Mouse (Mus musculus): ENCODE data around the gene Sox6. TPM values are rescaled to one million over a fixed set of nuclear protein-coding genes. Genes with fewer than 3 reads are reported as not detected.

Sox6 gene
- polyA plus RNA-seq, 1 experiment = 4.6 TPM

DNA sequence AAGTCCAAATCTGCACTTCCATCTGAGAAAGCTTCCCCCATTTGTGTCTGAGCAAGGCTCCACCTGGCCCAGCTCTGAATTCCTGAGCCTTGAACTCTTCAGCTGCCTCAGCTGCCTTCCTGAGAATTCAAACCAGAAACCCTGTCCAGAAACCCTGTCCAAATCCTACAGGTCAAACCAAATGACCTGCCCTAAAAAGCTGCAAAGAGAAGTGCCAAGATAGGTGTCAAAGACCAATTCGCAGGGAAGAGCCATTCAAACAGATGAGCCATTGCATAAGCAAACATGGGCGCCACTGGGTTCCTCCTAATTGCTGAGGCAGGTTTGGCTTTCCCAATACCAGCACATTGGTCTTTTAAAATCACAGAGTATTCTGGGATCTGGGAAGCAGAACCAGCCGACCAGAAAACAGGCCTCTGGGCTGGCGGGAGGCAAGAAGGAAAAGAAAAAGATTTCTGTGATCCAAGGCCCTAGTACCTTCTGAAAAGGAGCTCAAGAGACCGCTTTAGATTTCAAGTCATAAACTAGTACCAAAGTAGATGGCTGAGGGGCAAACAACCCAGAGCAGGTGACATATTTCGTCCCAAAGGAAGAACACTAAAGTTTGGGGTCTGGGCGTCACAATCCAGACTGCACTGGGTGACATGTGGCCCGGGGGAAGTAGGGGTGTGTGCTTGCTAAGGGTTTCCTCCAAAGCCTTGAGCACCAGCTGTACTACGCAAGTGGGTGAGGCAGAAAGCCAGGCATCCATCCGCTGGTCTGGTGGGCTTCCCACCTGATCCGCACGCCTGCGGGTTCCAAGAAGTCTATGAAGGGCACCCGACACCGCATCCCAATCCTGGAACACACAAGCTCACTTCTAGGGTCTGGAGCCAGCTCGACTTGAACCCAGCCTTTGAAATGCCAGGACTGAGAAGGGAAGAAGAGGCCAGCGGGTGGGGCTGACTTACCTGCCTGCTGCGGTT lies 1.7 kb downstream of the Sox6 start:
- TF ChIP-seq POLR2A (IDR thresholded peaks at IDR 0.05; ENCODE audit: borderline replicate concordance, insufficient read depth, low read length) (no peak), CTCF (IDR thresholded peaks at IDR 0.05; ENCODE audit: borderline replicate concordance, insufficient read depth, low read depth, low read length) (no peak)
- Histone ChIP-seq H3K4me3 (replicated peaks; ENCODE audit: insufficient read depth, low read depth, low read length) (no peak overlapping the region), H3K4me1 (ENCODE audit: control insufficient read depth, insufficient read depth, low read length) (0 out of 2 replicates have a peak, but pooled peaks cover 3% of the 10 kb centered on the region), H3K27ac (ENCODE audit: insufficient read depth, low read length) (no peak overlapping the region), H3K27me3 (ENCODE audit: control insufficient read depth, insufficient read depth, low read length) (peaks cover 6% of the 10 kb centered on the region; the same call in 1 of the 2 replicates)
- 64% methylated on average over 18 of the region's 18 CpGs for WGBS
- DNase-seq = no peak

DNA sequence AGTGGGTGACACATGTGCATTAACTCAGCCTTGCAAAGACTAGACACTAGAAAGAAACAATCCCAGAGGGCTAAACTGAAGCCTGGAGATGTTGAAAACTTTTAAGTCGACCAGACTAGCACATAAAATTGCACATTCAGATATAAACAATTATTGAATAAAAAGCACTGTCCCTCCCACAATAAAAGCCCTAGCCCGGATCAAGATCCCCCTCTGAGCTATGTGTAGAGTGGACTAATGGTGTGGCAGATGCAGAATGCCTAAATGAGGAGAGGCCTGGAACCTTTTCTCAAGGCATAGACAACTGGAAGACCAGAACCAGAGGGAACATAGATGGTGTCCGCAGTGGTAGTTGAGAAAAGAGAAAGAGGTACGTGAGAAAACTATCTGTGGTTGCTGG lies 3.1 kb downstream of the Sox6 start:
- 87% methylated on average over 4 of the region's 4 CpGs for WGBS
- 0 out of 2 replicates have a peak, but pooled peaks cover 7% of the 10 kb centered on the region for H3K4me1 ChIP-seq (ENCODE audit: control insufficient read depth, insufficient read depth, low read length)
- H3K27me3 ChIP-seq (ENCODE audit: control insufficient read depth, insufficient read depth, low read length) = peaks cover 8% of the 10 kb centered on the region; the same call in 1 of the 2 replicates
- H3K27ac ChIP-seq (ENCODE audit: insufficient read depth, low read length) = no peak overlapping the region
- H3K4me3 ChIP-seq (replicated peaks; ENCODE audit: insufficient read depth, low read depth, low read length) = no peak overlapping the region
- TF ChIP-seq POLR2A (IDR thresholded peaks at IDR 0.05; ENCODE audit: borderline replicate concordance, insufficient read depth, low read length) (no peak), CTCF (IDR thresholded peaks at IDR 0.05; ENCODE audit: borderline replicate concordance, insufficient read depth, low read depth, low read length) (no peak)
- no peak for DNase-seq

DNA sequence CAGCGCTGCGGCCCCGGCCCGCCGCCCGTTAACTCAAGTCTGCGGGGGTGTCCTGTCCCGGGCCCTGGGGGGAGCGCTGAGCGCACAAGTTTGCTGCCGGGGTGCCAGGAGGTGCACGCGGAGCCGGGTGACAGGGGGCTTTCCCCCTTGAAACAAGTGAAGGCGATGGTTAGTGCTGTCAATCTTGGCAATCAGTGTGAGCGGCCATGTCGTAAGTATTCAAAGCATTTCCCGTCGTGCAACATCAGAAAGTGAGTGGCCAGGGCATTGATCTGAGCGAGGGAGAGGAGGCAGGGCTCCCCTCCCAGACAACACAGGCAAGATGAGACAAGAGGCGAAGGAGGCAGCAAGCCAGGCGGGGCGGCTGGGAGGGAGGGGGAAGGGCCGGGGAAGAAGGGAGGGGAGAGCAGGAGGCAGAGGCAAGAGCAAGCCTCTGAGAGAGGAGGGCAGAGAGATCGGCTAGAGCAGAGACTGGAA lies 4.3 kb downstream of the Sox6 start:
- Histone ChIP-seq H3K27me3 (ENCODE audit: control insufficient read depth, insufficient read depth, low read length) (peaks cover 8% of the 10 kb centered on the region; the same call in 1 of the 2 replicates), H3K27ac (ENCODE audit: insufficient read depth, low read length) (no peak overlapping the region)

DNA sequence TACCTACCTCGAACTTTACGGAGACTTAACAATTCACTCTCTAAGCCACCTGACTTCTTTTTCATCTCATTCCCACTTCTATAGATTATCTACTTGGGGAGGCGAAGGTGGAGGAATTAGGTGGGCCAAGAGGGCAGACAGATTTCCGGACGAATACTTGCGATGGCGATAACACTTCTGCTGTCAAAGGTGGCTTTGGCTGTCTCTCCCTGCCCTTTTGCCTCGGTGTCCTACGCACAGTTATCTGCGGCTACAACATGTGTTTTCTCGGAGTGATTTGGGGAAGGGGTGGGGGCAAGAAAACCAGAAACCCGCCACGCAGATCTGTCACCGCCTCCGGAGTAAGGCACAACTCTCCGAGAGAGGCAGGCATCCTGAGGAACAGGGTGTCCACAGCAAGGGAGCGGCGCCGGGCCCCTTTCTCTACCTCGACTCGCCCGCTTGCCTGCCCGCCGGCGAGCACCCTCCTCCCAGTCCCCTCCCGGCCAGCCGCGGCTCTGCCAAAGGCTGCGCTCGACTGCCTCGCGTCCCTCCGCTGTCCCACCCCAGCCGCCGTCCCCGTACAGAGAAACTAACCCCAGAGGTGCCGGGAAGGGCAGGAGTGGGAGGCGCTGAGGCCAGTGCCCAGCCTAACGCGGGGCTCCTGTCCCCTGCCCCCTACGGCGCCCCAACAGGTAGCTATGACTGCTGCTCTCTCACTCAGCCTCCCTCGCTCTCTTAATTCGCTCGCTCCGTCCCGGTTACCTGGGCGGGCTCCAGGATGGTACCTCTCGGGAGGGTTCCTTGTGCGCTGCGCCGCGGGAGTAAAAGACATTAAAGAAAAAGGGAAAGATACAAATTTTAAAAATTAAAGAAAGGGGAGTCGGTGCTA lies 5.0 kb downstream of the Sox6 start:
- 1% methylated on average over 54 of the region's 54 CpGs for WGBS
- TF ChIP-seq CTCF (IDR thresholded peaks at IDR 0.05; ENCODE audit: borderline replicate concordance, insufficient read depth, low read depth, low read length) (no peak), POLR2A (IDR thresholded peaks at IDR 0.05; ENCODE audit: borderline replicate concordance, insufficient read depth, low read length) (no peak)
- Histone ChIP-seq H3K27me3 (ENCODE audit: control insufficient read depth, insufficient read depth, low read length) (peaks cover 8% of the 10 kb centered on the region; the same call in 1 of the 2 replicates), H3K4me3 (replicated peaks; ENCODE audit: insufficient read depth, low read depth, low read length) (peak overlapping the region; percentile 50), H3K4me1 (ENCODE audit: control insufficient read depth, insufficient read depth, low read length) (0 out of 2 replicates have a peak, but pooled peaks cover 7% of the 10 kb centered on the region), H3K27ac (ENCODE audit: insufficient read depth, low read length) (no peak overlapping the region)
- peak; percentile 33 to 36 for DNase-seq

More for the DNA sequence above, 4.3 kb downstream of the Sox6 start:
- no peak for TF ChIP-seq CTCF (IDR thresholded peaks at IDR 0.05; ENCODE audit: borderline replicate concordance, insufficient read depth, low read depth, low read length)
- TF ChIP-seq POLR2A (IDR thresholded peaks at IDR 0.05; ENCODE audit: borderline replicate concordance, insufficient read depth, low read length) = no peak
- 0 out of 2 replicates have a peak, but pooled peaks cover 7% of the 10 kb centered on the region for H3K4me1 ChIP-seq (ENCODE audit: control insufficient read depth, insufficient read depth, low read length)
- peak in 1 of 2 experiments; percentile 26 for DNase-seq
- WGBS = 1% methylated on average over 25 of the region's 25 CpGs
- peak overlapping the region; percentile 50 for H3K4me3 ChIP-seq (replicated peaks; ENCODE audit: insufficient read depth, low read depth, low read length)

DNA sequence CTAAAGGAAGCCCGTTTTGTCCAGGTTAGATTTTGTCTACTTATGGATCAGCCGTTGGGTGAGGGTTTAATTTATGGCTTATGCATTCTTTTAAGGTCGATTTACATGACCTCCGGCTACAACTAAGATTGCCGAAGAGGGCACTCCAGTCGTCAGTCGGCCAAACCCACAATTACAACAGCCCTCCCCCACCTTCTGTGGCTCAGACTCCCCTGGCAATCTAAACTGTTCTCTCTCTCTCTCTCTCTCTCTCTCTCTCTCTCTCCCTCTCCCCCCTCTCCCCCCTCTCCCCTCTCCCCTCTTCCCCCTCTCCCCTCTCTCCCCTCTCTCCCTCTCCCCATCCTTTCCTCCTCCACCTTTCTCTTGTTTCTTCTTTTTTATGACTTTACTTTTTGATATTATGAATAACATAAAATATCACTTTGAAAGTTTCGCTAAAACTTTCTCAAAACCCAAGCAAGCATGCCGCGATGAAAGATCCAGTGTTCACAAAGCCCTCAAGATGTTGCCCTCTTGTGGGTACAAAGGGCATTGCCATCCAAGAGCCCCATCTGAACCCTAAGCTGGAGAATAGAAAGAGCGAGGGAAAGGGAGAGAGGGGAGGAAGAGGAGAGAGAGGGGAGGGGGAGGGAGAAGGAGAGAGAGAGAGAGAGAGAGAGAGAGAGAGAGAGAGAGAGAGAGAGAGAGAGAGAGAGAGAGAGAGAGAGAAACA lies 5.8 kb downstream of the Sox6 start:
- peaks cover 7% of the 10 kb centered on the region; the same call in 1 of the 2 replicates for H3K27me3 ChIP-seq (ENCODE audit: control insufficient read depth, insufficient read depth, low read length)
- TF ChIP-seq POLR2A (IDR thresholded peaks at IDR 0.05; ENCODE audit: borderline replicate concordance, insufficient read depth, low read length) (no peak), CTCF (IDR thresholded peaks at IDR 0.05; ENCODE audit: borderline replicate concordance, insufficient read depth, low read depth, low read length) (peak; percentile 69; the same call in 1 of the 2 replicates)
- DNase-seq = peak; percentile 61 to 66
- peak overlapping the region; percentile 50 for H3K4me3 ChIP-seq (replicated peaks; ENCODE audit: insufficient read depth, low read depth, low read length)
- H3K27ac ChIP-seq (ENCODE audit: insufficient read depth, low read length) = no peak overlapping the region
- WGBS = 3% methylated on average over 11 of the region's 11 CpGs
- 0 out of 2 replicates have a peak, but pooled peaks cover 7% of the 10 kb centered on the region for H3K4me1 ChIP-seq (ENCODE audit: control insufficient read depth, insufficient read depth, low read length)

DNA sequence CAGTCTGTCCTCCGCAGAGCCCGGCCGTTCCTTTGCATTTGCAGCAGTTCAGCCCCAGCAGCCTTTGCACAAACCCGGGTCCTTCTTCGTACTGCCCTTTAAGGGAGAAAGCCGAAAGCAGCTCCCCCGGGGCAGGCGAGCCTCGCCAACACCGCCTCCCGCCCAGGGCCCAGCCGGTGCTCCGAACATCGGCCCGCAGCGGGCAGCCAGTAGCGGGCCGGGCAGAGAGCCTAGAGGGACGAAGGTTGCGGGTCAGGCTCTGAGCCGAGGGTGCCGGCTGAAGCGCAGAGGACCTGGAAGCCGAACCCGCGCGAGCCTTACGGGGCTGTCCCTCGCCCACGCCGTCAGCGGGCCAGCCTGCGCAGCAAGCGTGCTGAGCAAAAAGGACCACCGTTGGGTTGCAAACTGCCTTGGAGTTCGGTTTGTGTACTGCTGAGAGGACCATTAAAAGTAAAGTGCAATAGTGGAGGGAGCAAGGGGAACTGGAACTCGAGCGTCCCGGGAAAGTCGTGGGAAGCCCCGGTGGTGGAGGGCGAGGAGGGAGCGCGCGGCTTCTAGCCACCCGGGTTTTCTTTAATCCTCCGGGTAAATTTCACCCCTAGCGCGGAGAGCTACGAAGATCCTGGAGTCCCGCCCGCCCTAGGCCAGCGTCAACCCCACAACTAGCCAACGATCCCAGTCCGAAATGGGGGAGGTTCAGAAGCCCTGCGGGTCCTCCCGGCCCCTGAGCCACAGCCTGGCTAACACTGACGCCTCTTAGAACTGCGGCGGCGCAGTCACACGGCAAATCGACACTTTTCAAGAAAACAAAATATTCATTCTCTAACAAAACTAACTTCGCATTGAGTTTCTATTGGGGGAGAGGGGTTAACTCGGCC lies 6.6 kb downstream of the Sox6 start:
- peak overlapping the region; percentile 50 for H3K4me3 ChIP-seq (replicated peaks; ENCODE audit: insufficient read depth, low read depth, low read length)
- under 1% methylated on average over 65 of the region's 65 CpGs for WGBS
- no peak for TF ChIP-seq POLR2A (IDR thresholded peaks at IDR 0.05; ENCODE audit: borderline replicate concordance, insufficient read depth, low read length)
- TF ChIP-seq CTCF (IDR thresholded peaks at IDR 0.05; ENCODE audit: borderline replicate concordance, insufficient read depth, low read depth, low read length) = no peak
- H3K27ac ChIP-seq (ENCODE audit: insufficient read depth, low read length) = no peak overlapping the region
- 0 out of 2 replicates have a peak, but pooled peaks cover 7% of the 10 kb centered on the region for H3K4me1 ChIP-seq (ENCODE audit: control insufficient read depth, insufficient read depth, low read length)
- DNase-seq = peak; percentile 34 to 53
- peaks cover 7% of the 10 kb centered on the region; the same call in 1 of the 2 replicates for H3K27me3 ChIP-seq (ENCODE audit: control insufficient read depth, insufficient read depth, low read length)

Measured in cerebellum, adult 2 months (tissue).